Mouse (Mus musculus): Measurements from ENCODE around the gene Adcy1. TPM values are rescaled to one million over a fixed set of nuclear protein-coding genes. Genes with fewer than 3 reads are reported as not detected.

Gene Adcy1
- 1.4 and 1.5 TPM in 2 replicates for polyA plus RNA-seq (2015; fragmentation: Nextera tagmentation; extraction: Ambion mirVana)

- peak; percentile 40; the same call in 1 of the 2 replicates for ATAC-seq (replicated peaks; ENCODE audit: low FRiP score)
- no peaks in the 10 kb centered on the region for H3K9me3 ChIP-seq (replicated peaks)
- peak within 1 kb of the TSS; percentile 48 for H3K9ac ChIP-seq
- no peak within 1 kb of the TSS for H3K27ac ChIP-seq
- peaks cover 27% of the 10 kb centered on the region for H3K4me1 ChIP-seq
- peak within 1 kb of the TSS; percentile 96 for H3K4me2 ChIP-seq
- H3K27me3 ChIP-seq = peaks cover 93% of the 10 kb centered on the region
- WGBS = under 1% methylated on average over 48 of the region's 69 CpGs
- H3K36me3 ChIP-seq = no peaks in the 10 kb centered on the region
- peak within 1 kb of the TSS; percentile 67 for H3K4me3 ChIP-seq (replicated peaks)
Measured at GRCm38 (mm10) chr11:7063001-7063584, at the start of gene Adcy1. Gene Adcy1, plus strand, starts transcription at chr11:7063489.

- Histone ChIP-seq H3K27me3 (no peaks in the 10 kb centered on the region), H3K4me3 (replicated peaks) (no peak overlapping the region), H3K9ac (no peak overlapping the region), H3K36me3 (no peaks in the 10 kb centered on the region), H3K4me1 (no peaks in the 10 kb centered on the region), H3K4me2 (no peak overlapping the region), H3K9me3 (replicated peaks) (no peaks in the 10 kb centered on the region), H3K27ac (no peak overlapping the region)
- no peak for ATAC-seq (replicated peaks; ENCODE audit: low FRiP score)
- 89% methylated on average over 12 of the region's 12 CpGs for WGBS
Measured at GRCm38 (mm10) chr11:7016907-7017306, 46.4 kb upstream of the Adcy1 start.

GRCm38 (mm10) chr11:7018078-7018477 lies 45.2 kb upstream of the Adcy1 start:
- H3K9me3 ChIP-seq (replicated peaks) = no peaks in the 10 kb centered on the region
- ATAC-seq (replicated peaks; ENCODE audit: low FRiP score) = no peak
- no peak overlapping the region for H3K4me2 ChIP-seq
- H3K27me3 ChIP-seq = no peaks in the 10 kb centered on the region
- WGBS = 93% methylated on average over 5 of the region's 5 CpGs
- H3K27ac ChIP-seq = no peak overlapping the region
- no peaks in the 10 kb centered on the region for H3K36me3 ChIP-seq
- H3K9ac ChIP-seq = no peak overlapping the region
- no peak overlapping the region for H3K4me3 ChIP-seq (replicated peaks)
- no peaks in the 10 kb centered on the region for H3K4me1 ChIP-seq

- H3K4me1 ChIP-seq = no peaks in the 10 kb centered on the region
- no peaks in the 10 kb centered on the region for H3K36me3 ChIP-seq
- no peaks in the 10 kb centered on the region for H3K9me3 ChIP-seq (replicated peaks)
- no peak overlapping the region for H3K9ac ChIP-seq
- WGBS = 85% methylated on average over 7 of the region's 7 CpGs
- H3K4me2 ChIP-seq = no peak overlapping the region
- no peak for ATAC-seq (replicated peaks; ENCODE audit: low FRiP score)
- H3K4me3 ChIP-seq (replicated peaks) = no peak overlapping the region
- no peaks in the 10 kb centered on the region for H3K27me3 ChIP-seq
- H3K27ac ChIP-seq = no peak overlapping the region
Measured at GRCm38 (mm10) chr11:7019006-7019525, 44.2 kb upstream of the Adcy1 start.

GRCm38 (mm10) chr11:7033063-7033462 lies 30.2 kb upstream of the Adcy1 start:
- no peaks in the 10 kb centered on the region for H3K4me1 ChIP-seq
- no peak overlapping the region for H3K9ac ChIP-seq
- H3K27ac ChIP-seq = no peak overlapping the region
- no peaks in the 10 kb centered on the region for H3K27me3 ChIP-seq
- H3K4me3 ChIP-seq (replicated peaks) = no peak overlapping the region
- no peaks in the 10 kb centered on the region for H3K36me3 ChIP-seq
- 73% methylated on average over 2 of the region's 2 CpGs for WGBS
- no peak overlapping the region for H3K4me2 ChIP-seq
- H3K9me3 ChIP-seq (replicated peaks) = no peaks in the 10 kb centered on the region
- ATAC-seq (replicated peaks; ENCODE audit: low FRiP score) = no peak

GRCm38 (mm10) chr11:7039722-7040121 lies 23.6 kb upstream of the Adcy1 start:
- Histone ChIP-seq H3K4me3 (replicated peaks) (no peak overlapping the region), H3K9ac (no peak overlapping the region), H3K9me3 (replicated peaks) (no peaks in the 10 kb centered on the region), H3K27me3 (0 out of 2 replicates have a peak, but pooled peaks cover 2% of the 10 kb centered on the region), H3K4me1 (no peaks in the 10 kb centered on the region), H3K27ac (no peak overlapping the region), H3K36me3 (no peaks in the 10 kb centered on the region), H3K4me2 (no peak overlapping the region)
- 30% methylated on average over 7 of the region's 7 CpGs for WGBS
- ATAC-seq (replicated peaks; ENCODE audit: low FRiP score) = no peak

- Histone ChIP-seq H3K36me3 (no peaks in the 10 kb centered on the region), H3K27me3 (0 out of 2 replicates have a peak, but pooled peaks cover 2% of the 10 kb centered on the region), H3K27ac (no peak overlapping the region), H3K4me1 (no peaks in the 10 kb centered on the region), H3K4me2 (no peak overlapping the region), H3K9me3 (replicated peaks) (no peaks in the 10 kb centered on the region), H3K9ac (no peak overlapping the region), H3K4me3 (replicated peaks) (no peak overlapping the region)
- ATAC-seq (replicated peaks; ENCODE audit: low FRiP score) = no peak
- WGBS = 60% methylated on average over 6 of the region's 6 CpGs
Measured at GRCm38 (mm10) chr11:7040801-7041200, 22.5 kb upstream of the Adcy1 start.

- Histone ChIP-seq H3K4me2 (no peak overlapping the region), H3K27ac (no peak overlapping the region), H3K9me3 (replicated peaks) (no peaks in the 10 kb centered on the region), H3K4me3 (replicated peaks) (no peak overlapping the region), H3K9ac (no peak overlapping the region), H3K4me1 (no peaks in the 10 kb centered on the region), H3K36me3 (no peaks in the 10 kb centered on the region), H3K27me3 (no peaks in the 10 kb centered on the region)
- WGBS = 85% methylated on average over 2 of the region's 2 CpGs
- no peak for ATAC-seq (replicated peaks; ENCODE audit: low FRiP score)
Measured at GRCm38 (mm10) chr11:7047176-7047575, 16.1 kb upstream of the Adcy1 start.

GRCm38 (mm10) chr11:7047584-7047983 lies 15.7 kb upstream of the Adcy1 start:
- H3K9ac ChIP-seq = no peak overlapping the region
- no peaks in the 10 kb centered on the region for H3K9me3 ChIP-seq (replicated peaks)
- no peak overlapping the region for H3K27ac ChIP-seq
- no peaks in the 10 kb centered on the region for H3K4me1 ChIP-seq
- no peaks in the 10 kb centered on the region for H3K27me3 ChIP-seq
- no peaks in the 10 kb centered on the region for H3K36me3 ChIP-seq
- no peak for ATAC-seq (replicated peaks; ENCODE audit: low FRiP score)
- H3K4me3 ChIP-seq (replicated peaks) = no peak overlapping the region
- H3K4me2 ChIP-seq = no peak overlapping the region

- no peak for ATAC-seq (replicated peaks; ENCODE audit: low FRiP score)
- Histone ChIP-seq H3K9ac (no peak overlapping the region), H3K36me3 (no peaks in the 10 kb centered on the region), H3K27ac (no peak overlapping the region), H3K4me2 (no peak overlapping the region), H3K27me3 (peaks cover 39% of the 10 kb centered on the region), H3K9me3 (replicated peaks) (no peaks in the 10 kb centered on the region), H3K4me1 (peaks cover 11% of the 10 kb centered on the region), H3K4me3 (replicated peaks) (no peak overlapping the region)
- whole genome bisulfite sequencing = 85% methylated on average over 4 of the region's 4 CpGs
Measured at GRCm38 (mm10) chr11:7053710-7054109, 9.6 kb upstream of the Adcy1 start.

- ATAC-seq (replicated peaks; ENCODE audit: low FRiP score) = no peak
- Histone ChIP-seq H3K4me3 (replicated peaks) (no peak overlapping the region), H3K27ac (no peak overlapping the region), H3K9me3 (replicated peaks) (no peaks in the 10 kb centered on the region), H3K9ac (no peak overlapping the region), H3K4me2 (no peak overlapping the region), H3K36me3 (no peaks in the 10 kb centered on the region), H3K4me1 (peaks cover 11% of the 10 kb centered on the region), H3K27me3 (peaks cover 49% of the 10 kb centered on the region)
- 82% methylated on average over 6 of the region's 6 CpGs for WGBS
Measured at GRCm38 (mm10) chr11:7054662-7055265, 8.5 kb upstream of the Adcy1 start.

GRCm38 (mm10) chr11:7055455-7056017 lies 7.8 kb upstream of the Adcy1 start:
- Histone ChIP-seq H3K4me1 (peaks cover 11% of the 10 kb centered on the region), H3K9ac (no peak overlapping the region), H3K9me3 (replicated peaks) (no peaks in the 10 kb centered on the region), H3K36me3 (no peaks in the 10 kb centered on the region), H3K27me3 (peaks cover 57% of the 10 kb centered on the region), H3K4me2 (peak overlapping the region; percentile 21; the same call in 1 of the 2 replicates), H3K4me3 (replicated peaks) (no peak overlapping the region), H3K27ac (no peak overlapping the region)
- peak; percentile 77 for ATAC-seq (replicated peaks; ENCODE audit: low FRiP score)
- WGBS = 19% methylated on average over 14 of the region's 14 CpGs

All from kidney, embryonic 15.5 days (tissue).